Mouse (Mus musculus) ES-Bruce4 (cell line): ENCODE measurements at regions not wholly inside any gene's neighbourhood (a gene's known extent, or its start where the extent isn't known, plus 50 kb on each side); places are given as distances from the start of the nearest gene placed in this dataset.

Source experiments
- CTCF ChIP-seq: IDR thresholded peaks from one replicate; pipeline ENCODE4 v1.8.1; 2011; ENCODE audit warnings: low read depth, low read length
- EP300 ChIP-seq: IDR thresholded peaks from 2 replicates; pipeline ENCODE4 v1.6.1; 2011; ENCODE audit warnings: low read depth, low read length; ENCODE audit not compliant: insufficient read depth
- POLR2A ChIP-seq: IDR thresholded peaks from one replicate; pipeline ENCODE4 v1.8.1; 2011; ENCODE audit warnings: low read length; ENCODE audit not compliant: insufficient read depth

GRCm38 (mm10) chr11:39446374-39446773 is 1248.6 kb downstream of the Mat2b start:
- TF ChIP-seq POLR2A (no peak), CTCF (no peak), EP300 (no peak)
